Mouse (Mus musculus): ENCODE results near the gene Zfp658.

Zfp658 gene

GRCm38 (mm10) chr7:43562006-43562633, at the start of gene Zfp658:
Gene Zfp658, plus strand, starts transcription at chr7:43562256.
- in situ Hi-C loops (cut with MboI, MseI) = loop anchor here (5.0 kb wide), 1 partner anchor 90 kb away; no protein-coding TSS in a partner anchor

DNA sequence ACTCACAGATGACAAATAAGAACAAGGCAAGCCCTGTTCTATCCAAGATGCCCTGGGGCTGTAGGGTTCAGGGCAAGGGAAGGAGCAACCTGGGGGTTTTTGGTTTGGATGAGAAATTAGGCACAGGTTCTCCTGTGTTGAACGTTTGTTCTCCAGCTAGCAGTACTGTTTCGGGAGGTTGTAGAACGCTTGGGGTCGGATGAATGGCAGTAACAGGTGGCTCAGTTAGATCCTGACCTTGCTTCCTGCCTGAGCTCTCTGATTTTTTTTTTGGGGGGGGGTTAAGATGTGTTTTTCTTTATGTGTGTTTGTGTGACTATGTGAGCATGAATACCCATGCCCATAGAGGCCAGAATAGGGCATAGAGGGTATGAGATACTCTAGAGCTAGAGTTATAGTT, 49.5 kb upstream of the Zfp658 start:
- in situ Hi-C loops (cut with MboI, MseI) = no loop called here

DNA sequence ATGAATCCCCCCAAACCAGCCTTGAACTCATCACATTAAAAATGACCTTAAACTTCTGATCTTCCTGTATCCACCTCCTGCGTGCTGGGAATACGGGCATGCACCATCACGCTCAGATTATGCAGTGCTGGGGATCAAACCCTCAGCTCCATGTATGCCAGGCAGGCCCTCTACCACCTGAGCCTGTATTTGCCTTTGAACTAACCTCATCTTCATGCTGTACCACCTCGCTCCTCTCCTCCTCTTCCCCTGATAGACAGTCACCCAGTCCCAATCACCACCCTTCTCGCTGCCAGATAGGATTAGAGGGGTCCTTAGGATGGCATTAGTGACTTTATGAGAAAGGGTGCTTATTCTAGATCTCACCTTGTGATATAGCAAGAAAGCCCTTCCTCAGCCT, 47.0 kb upstream of the Zfp658 start:
- in situ Hi-C loops (cut with MboI, MseI) = no loop called here

DNA sequence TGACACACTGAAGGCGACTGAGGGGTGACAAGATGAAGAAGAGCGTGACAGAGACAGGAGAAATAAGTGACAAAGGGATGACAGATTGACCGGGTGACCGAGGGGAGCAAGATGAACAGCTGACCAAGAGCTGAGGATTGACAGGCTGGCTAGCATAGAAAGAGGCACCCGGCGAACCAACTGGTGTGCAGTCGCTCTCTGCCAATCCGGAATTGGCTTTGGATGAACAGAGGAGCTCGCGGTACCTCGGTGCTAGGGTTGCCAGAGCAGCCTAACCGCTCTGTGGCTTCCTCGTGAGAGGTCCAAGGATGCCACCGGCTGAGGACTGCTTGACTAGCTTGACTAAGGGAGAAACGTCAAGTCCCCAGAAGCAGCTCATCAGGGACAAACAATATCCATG, 43.7 kb upstream of the Zfp658 start:
- in situ Hi-C loops (cut with MboI, MseI) = no loop called here

DNA sequence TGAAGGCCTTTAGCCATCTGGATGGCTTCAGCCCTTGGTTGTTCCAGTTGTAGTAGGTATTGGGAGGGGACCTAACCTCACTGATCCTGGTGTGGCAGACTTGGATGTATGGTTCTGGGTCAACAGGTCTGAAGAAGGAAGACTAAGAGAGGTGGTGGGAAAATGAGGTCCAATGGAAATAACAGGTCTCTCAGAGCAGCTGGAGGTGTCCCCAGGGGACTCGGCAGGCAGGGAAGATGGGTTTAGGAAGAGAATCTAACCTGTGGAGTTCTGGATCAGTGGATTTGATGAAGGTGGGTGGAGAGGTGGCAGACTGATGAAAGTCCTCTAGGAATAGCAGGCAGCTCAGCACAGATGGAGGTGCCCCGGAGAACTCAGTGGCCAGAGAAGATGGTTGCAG, 39.3 kb upstream of the Zfp658 start:
- in situ Hi-C loops (cut with MboI, MseI) = no loop called here

DNA sequence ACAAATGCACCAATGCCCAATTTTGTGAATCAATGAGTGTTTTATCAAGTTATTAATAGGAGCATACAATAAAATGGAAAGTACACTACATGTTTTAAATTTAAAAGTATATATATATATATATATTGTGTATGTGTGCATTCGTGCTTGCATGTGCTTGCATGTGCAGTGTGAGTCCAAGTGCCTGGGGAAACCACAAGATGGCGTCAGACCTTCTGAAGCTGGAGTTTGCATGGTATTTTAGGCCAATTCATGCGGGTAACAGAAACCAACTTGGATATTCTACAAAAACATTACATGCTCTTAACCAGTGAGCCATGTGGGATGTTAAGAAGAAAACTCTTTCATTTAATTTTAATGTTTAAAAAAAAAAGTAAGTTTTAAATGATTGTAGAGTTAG, 36.7 kb upstream of the Zfp658 start:
- in situ Hi-C loops (cut with MboI, MseI) = no loop called here

DNA sequence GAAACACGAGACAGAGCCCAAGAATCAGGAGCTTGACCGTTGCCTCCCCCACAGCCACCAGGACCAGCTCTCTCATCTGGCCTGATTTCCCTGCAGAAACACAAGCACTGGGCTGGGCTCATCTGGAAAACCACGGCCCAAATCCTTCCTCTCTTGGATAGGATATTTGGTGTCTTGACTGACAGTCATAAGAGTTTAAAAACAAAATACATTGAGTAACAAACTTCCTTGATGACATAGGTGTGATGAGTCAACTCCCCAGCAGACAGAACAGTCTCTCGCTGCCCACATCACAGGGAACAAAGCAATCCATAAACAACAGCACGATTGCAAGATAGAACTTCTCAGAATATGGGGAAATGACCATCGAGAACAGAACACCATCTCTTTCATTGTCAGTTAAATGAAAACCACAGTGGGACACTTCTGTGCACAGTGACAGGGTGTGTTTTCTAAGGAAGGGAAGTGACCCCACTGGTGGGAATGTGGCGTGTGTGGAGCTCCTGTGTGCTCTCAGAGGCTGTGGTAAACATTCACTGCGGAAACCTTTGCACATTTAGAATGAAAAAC, 31.8 kb upstream of the Zfp658 start:
- in situ Hi-C loops (cut with MboI, MseI) = no loop called here

DNA sequence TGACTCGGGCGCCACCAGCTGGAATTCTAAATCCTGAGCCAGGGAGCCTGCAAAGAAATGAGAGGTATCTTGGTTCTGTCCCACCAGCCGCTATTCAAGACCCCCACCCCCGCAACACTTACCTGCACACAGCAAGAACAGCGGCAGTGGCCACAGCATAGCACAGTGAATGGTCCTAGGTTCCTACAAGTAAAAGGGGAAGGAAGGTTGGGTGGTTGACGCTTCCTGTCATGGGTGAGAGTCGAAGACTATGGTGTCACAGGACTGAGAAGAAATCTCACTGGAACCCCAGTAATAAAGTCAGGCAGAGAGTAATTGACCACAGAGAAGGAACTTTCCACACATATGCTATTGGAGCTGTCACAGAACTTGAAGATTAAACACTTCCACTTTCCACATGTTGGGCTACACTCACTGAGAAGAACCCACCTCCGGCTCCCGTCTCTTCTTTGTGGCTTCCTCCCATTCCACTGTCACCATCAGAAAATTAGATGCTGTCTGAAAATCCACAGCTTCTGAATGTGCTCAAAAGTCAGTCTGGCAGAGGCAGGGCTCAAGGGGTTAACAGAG, 29.0 kb upstream of the Zfp658 start:
- in situ Hi-C loops (cut with MboI, MseI) = no loop called here

DNA sequence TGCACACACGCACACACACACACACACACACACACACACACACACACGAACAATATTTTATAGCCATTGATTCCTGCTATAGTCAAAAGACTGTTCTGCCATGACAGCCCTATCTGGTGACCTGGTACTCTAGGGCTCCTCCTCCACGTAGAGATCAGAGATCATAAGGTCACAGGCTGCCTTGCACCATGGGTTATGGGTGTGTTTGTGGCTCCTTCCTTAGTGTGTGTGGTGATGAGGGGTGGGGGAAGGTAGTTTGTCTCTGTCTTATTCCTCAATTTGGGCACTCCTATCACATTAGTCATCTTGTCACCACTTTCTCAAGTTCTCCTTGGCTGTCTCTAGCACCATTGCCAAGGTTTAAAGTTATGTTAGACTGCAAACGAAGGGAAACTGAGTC, 23.5 kb upstream of the Zfp658 start:
- in situ Hi-C loops (cut with MboI, MseI) = no loop called here

DNA sequence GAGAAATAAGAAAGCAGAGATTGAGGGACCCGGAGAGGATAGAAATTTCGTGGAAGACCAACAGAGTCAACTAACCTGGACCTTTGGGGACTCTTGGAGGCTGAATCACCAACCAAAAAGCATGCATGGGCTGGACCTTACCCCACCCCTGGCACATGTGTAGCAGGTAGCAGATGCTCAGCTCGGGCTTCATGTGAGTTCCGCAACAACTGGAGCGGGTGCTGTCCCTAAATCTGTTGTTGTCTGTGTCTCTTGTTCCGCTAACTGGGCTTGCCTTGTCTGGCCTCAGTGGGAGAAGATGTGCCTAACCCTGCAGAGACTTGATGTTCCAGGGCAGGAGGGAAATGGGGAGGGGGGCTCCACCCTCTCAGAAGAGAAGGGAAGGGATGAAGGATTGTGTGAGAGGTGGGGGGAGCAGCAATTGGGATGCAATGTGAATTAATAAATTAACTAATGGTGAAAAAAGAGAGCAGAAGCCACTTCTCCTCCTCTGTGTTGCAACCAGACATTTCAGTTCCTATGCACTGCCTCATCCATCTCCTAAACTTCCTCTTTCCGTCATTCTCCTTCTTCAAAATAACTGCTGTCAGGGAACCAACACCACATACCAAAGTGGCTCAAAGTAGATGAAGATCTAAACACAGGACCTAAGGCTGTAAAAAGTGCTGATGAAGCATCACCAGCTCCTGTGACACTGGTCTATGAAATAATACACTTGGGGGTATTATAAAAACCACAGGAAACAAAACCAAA, 17.7 kb upstream of the Zfp658 start, which contains the start of gene Cd33:
Gene Cd33 (minus strand): TSS at position 204 of the 753 bp plus-strand sequence.
- in situ Hi-C loops (cut with MboI, MseI) = no loop called here

DNA sequence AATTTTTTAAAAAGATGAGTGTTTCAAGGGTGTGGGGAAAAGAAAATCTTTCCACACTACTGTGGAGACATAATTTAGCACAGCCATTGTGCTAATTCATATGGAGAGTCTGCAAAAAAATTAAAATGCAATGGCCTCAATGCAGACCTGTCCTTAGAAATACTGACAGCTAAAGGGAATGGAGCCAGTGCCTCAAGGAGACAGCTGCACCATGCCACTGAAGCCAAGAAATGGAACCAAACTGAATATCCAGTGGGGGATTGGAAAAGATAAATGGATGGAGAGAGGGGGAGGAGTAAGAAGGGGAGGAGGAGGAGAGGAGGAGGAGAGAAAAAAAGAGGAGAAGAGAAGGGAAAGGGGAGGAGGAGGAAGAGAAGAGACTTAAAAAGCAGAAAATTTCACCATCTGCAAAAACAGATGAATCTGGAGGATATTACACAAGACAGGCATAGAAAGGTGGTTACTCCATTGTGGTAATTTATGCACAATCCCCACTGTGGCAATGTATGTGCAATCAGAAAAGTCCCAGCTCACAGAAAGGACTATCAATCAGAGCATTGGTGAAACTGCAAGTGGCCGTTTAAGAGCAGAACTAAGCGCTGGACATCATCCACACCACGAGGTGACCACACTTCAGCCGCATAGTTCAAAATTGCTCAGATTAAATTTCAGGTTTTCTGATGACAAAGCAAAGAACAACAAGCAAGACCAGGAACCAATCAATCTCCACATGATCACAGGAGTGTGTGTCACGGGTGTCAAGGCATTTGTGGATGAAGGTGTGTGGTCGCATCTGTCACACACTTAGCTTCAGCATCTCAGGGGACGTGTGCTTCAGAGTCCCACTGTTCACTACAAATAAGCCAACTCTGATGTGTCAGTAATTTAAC, 16.2 kb upstream of the Zfp658 start:
- in situ Hi-C loops (cut with MboI, MseI) = no loop called here

GRCm38 (mm10) chr7:43547666-43548065, 14.4 kb upstream of the Zfp658 start:
- in situ Hi-C loops (cut with MboI, MseI) = no loop called here

DNA sequence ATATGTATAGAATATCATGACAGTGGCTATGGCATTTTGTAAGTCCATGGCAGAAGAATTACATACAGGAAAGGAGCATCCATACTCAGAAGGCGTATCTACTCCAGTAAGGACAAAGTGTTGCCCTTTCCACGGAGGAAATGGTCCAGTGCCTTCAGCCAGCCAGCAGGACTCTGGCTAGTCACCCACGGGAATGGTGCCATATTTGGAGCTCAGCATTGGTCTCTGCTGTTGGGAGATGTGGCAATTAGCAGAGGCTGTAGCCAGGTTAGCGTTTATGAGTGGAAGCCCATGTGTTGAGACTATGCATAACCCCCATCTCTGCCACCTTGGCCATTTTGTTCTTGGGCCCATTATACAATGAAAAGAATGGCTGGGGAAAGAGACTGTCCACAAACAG, 13.8 kb upstream of the Zfp658 start:
- in situ Hi-C loops (cut with MboI, MseI) = no loop called here

- in situ Hi-C loops (cut with MboI, MseI) = no loop called here
Measured at GRCm38 (mm10) chr7:43553153-43553552, 8.9 kb upstream of the Zfp658 start.

GRCm38 (mm10) chr7:43554550-43554949, 7.5 kb upstream of the Zfp658 start:
- in situ Hi-C loops (cut with MboI, MseI) = no loop called here

GRCm38 (mm10) chr7:43555351-43555750, 6.7 kb upstream of the Zfp658 start:
- in situ Hi-C loops (cut with MboI, MseI) = no loop called here

- in situ Hi-C loops (cut with MboI, MseI) = no loop called here
Measured at GRCm38 (mm10) chr7:43556901-43557300, 5.2 kb upstream of the Zfp658 start.

DNA sequence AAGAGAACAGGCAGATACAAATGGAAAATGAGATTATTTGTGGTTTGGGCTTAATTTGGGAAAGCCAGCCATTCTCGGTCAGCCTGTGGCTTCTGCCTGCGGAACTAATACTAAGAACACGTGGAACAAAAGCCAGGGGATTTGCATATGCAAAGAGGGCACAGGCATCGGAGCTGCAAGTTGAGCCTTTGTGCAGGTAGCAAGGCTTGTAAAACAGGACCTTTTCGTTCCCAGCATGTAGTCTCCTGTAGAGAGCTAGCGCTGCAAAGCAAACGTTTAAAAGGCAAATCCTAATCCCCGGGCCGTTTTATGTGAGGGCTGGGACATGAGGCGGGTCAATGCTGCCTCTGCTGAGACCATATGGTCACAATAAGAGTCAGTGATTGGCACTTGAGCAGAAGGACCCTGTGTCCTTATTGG, 605 bp downstream of the Zfp658 start:
- in situ Hi-C loops (cut with MboI, MseI) = loop anchor here (5.0 kb wide), 1 partner anchor 90 kb away; no protein-coding TSS in a partner anchor

DNA sequence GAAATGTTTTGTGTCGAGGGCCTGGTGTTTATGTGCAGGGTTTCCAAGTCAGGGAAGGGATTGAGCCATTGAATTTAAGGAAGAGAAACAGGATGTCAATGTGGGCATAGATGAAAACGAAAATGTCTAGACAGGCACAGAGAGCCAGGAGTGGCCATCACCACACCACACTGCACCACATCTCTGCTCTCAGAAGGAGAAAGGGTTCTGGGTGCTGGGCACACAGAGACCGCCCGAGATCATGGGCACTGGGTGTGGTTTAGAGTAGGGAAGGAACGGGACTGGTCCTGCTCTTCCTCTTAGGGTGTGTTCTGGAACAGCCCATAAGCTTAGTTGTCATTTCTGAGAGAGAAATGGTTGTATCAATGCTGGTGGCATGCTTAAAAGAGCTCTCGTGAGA, 1.2 kb downstream of the Zfp658 start:
- in situ Hi-C loops (cut with MboI, MseI) = loop anchor here (5.0 kb wide), 1 partner anchor 91 kb away; no protein-coding TSS in a partner anchor

GRCm38 (mm10) chr7:43571216-43571615, 9.2 kb downstream of the Zfp658 start:
- in situ Hi-C loops (cut with MboI, MseI) = no loop called here

DNA sequence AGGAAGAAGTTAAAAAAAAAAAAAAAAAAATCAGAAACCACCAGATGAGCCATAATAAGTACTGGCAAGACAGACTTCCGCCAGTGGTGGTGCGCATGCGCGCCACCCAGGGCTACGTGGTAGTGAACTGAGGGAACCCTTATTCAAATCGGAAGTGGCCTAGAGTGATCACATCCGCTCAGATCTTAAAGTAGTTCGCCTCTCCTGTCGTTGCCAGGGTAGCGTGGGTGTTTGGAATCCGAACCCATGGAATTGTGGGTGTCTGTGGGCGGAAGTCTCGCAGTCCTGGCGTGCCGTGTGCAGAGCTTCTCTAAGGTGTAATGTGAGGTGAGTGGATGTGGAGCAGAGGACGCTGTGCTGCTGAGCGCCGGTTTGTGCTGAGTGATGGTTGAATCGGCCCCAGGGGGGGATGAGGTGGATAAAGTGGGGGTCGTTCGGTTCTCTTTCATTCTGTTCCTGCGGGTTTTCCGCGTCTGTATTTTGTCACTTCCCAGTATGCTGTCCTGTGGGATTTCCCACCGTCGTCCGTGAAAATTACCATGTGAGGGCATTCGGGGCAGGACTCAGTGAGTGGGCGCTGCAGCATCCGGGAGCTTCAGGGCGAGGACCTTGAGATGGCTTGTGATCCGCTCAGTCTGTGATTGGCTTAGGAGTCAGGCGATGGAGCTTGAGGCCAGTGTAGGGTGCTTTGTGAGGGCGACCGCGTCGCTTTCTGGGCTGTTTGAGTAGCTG, 17.6 kb downstream of the Zfp658 start, which contains the start of gene Zfp719:
Gene Zfp719 (plus strand): TSS at position 171 of the 732 bp plus-strand sequence.
- in situ Hi-C loops (cut with MboI, MseI) = loop anchor here (5.0 kb wide), 1 partner anchor 93 kb away; the partner anchor contains the start of gene Ctu1

All from T-helper 1 cell (primary cell).